Mouse (Mus musculus) CH12.LX (cell line): Measurements from ENCODE around the gene Comt. TPM values are rescaled to one million over a fixed set of nuclear protein-coding genes. Genes with fewer than 3 reads are reported as not detected.

Experiments
- DNase-seq: peaks from one replicate; pipeline ENCODE4 v3.0.0-alpha.2; 2013; ENCODE audit errors: extremely low read depth
- H3K27ac ChIP-seq: 2 replicates; pipeline ENCODE4 v1.5.1; 2012; ENCODE audit warnings: low read depth, mild to moderate bottlenecking, control low read depth, moderate library complexity; ENCODE audit not compliant: insufficient read depth
- H3K27me3 ChIP-seq: replicated peaks from 2 replicates; pipeline ENCODE3; 2012; ENCODE audit warnings: inconsistent platforms
- H3K36me3 ChIP-seq, 2 experiments: replicated peaks in 1 of 2; 2 replicates each; pipeline versions ENCODE3 to v1.6.1; 2012; ENCODE audit warnings: inconsistent platforms in 1 of 2, low read length in 1 of 2, mild to moderate bottlenecking in 1 of 2, mixed read lengths in 1 of 2, moderate library complexity in 1 of 2; ENCODE audit not compliant: control insufficient read depth in 1 of 2, insufficient read depth in 1 of 2
- H3K4me1 ChIP-seq, 2 experiments: 2 replicates each; pipeline ENCODE4 v1.6.1; 2012; ENCODE audit warnings: inconsistent platforms in 1 of 2, moderate library complexity in 1 of 2; ENCODE audit not compliant: insufficient read depth in 2 of 2, control insufficient read depth in 1 of 2
- H3K4me2 ChIP-seq: 2 replicates; pipeline ENCODE4 v1.6.1; 2012; ENCODE audit warnings: low read depth, mild to moderate bottlenecking, control low read depth; ENCODE audit not compliant: poor library complexity, insufficient read depth, severe bottlenecking
- H3K4me3 ChIP-seq, 3 experiments: fragments of 150-350 bp in 1 of 3; sonication (generic) in 1 of 3; replicated peaks in 1 of 3; 2 replicates each; pipeline versions ENCODE3 to v1.5.1; 2011 to 2012; ENCODE audit warnings: low read depth in 2 of 3, low read length in 2 of 3, mild to moderate bottlenecking in 2 of 3, moderate library complexity in 2 of 3, control low read depth in 1 of 3, improper control_type of control experiment in 1 of 3, inconsistent platforms in 1 of 3, mixed read lengths in 1 of 3; ENCODE audit not compliant: poor library complexity in 1 of 3
- H3K79me2 ChIP-seq: replicated peaks from 2 replicates; pipeline ENCODE4 v1.6.1; 2012; ENCODE audit warnings: mild to moderate bottlenecking, moderate library complexity; ENCODE audit not compliant: control insufficient read depth, poor library complexity, insufficient read depth, severe bottlenecking; ENCODE audit errors: extremely low read depth
- H3K9ac ChIP-seq: 2 replicates; pipeline ENCODE4 v1.6.1; 2012; ENCODE audit warnings: low read depth, mild to moderate bottlenecking, control low read depth, moderate library complexity; ENCODE audit not compliant: insufficient read depth
- H3K9me3 ChIP-seq: replicated peaks from 2 replicates; pipeline ENCODE3; 2012; ENCODE audit warnings: low read length, inconsistent platforms, mixed read lengths
- CTCF ChIP-seq, 2 experiments: IDR thresholded peaks in 1 of 2; conservative IDR thresholded peaks in 1 of 2; 2 replicates each; pipeline ENCODE4 v1.5.1; 2011 to 2012; ENCODE audit warnings: low read depth in 2 of 2, low read length in 2 of 2, improper control_type of control experiment in 1 of 2, inconsistent platforms in 1 of 2, mild to moderate bottlenecking in 1 of 2, moderate library complexity in 1 of 2
- ELF1 ChIP-seq: IDR thresholded peaks from 2 replicates; pipeline ENCODE4 v1.6.1; 2014; ENCODE audit warnings: low read depth, mild to moderate bottlenecking, inconsistent platforms, low read length, improper control_type of control experiment
- ETS1 ChIP-seq: conservative IDR thresholded peaks from 2 replicates; pipeline ENCODE4 v1.6.1; 2012; ENCODE audit warnings: low read depth, mild to moderate bottlenecking, inconsistent platforms, low read length, improper control_type of control experiment, moderate library complexity
- HCFC1 ChIP-seq: IDR thresholded peaks from 2 replicates; pipeline ENCODE4 v1.6.1; 2012; ENCODE audit warnings: low read depth, mild to moderate bottlenecking, inconsistent platforms, low read length, improper control_type of control experiment
- IRF4 ChIP-seq: IDR thresholded peaks from 2 replicates; pipeline ENCODE4 v1.6.1; 2014; ENCODE audit warnings: low read depth, mild to moderate bottlenecking, inconsistent platforms, low read length, improper control_type of control experiment
- MAX ChIP-seq: IDR thresholded peaks from 2 replicates; pipeline ENCODE4 v1.6.1; 2011; ENCODE audit warnings: low read length, improper control_type of control experiment
- MAZ ChIP-seq: IDR thresholded peaks from 2 replicates; pipeline ENCODE4 v1.6.1; 2012; ENCODE audit warnings: low read depth, mild to moderate bottlenecking, inconsistent platforms, low read length, improper control_type of control experiment, moderate library complexity
- MEF2A ChIP-seq: IDR thresholded peaks from 2 replicates; pipeline ENCODE4 v1.6.1; 2014; ENCODE audit warnings: low read depth, mild to moderate bottlenecking, inconsistent platforms, low read length, improper control_type of control experiment, borderline replicate concordance
- MYC ChIP-seq: IDR thresholded peaks from 2 replicates; pipeline ENCODE4 v1.6.1; 2011; ENCODE audit warnings: low read depth, mild to moderate bottlenecking, improper control_type of control experiment, low read length
- NELFE ChIP-seq: IDR thresholded peaks from 2 replicates; pipeline ENCODE4 v1.6.1; 2011; ENCODE audit warnings: low read depth, low read length, improper control_type of control experiment
- POLR2AphosphoS2 ChIP-seq: IDR thresholded peaks from 2 replicates; pipeline ENCODE4 v1.6.1; 2011; ENCODE audit warnings: low read depth, low read length, improper control_type of control experiment
- RAD21 ChIP-seq: IDR thresholded peaks from 2 replicates; pipeline ENCODE4 v1.6.1; 2011; ENCODE audit warnings: low read depth, mild to moderate bottlenecking, low read length, improper control_type of control experiment, moderate library complexity
- SIN3A ChIP-seq: IDR thresholded peaks from 2 replicates; pipeline ENCODE4 v1.6.1; 2012; ENCODE audit warnings: low read length, improper control_type of control experiment, inconsistent platforms
- SMC3 ChIP-seq: IDR thresholded peaks from 2 replicates; pipeline ENCODE4 v1.6.1; 2011; ENCODE audit warnings: low read depth, low read length, improper control_type of control experiment
- TBP ChIP-seq: conservative IDR thresholded peaks from 2 replicates; pipeline ENCODE4 v1.6.1; 2011; ENCODE audit warnings: low read depth, low read length, improper control_type of control experiment
- TCF12 ChIP-seq: IDR thresholded peaks from 2 replicates; pipeline ENCODE4 v1.6.1; 2014; ENCODE audit warnings: low read depth, mild to moderate bottlenecking, inconsistent platforms, low read length, improper control_type of control experiment
- UBTF ChIP-seq: IDR thresholded peaks from 2 replicates; pipeline ENCODE4 v1.6.1; 2012; ENCODE audit warnings: low read depth, mild to moderate bottlenecking, inconsistent platforms, low read length, improper control_type of control experiment, moderate library complexity
- ZNF384 ChIP-seq: IDR thresholded peaks from 2 replicates; pipeline ENCODE4 v1.6.1; 2012; ENCODE audit warnings: low read depth, low read length, improper control_type of control experiment, inconsistent platforms
- dilution Hi-C: fragments of 300-500 bp; cut with MboI; formaldehyde crosslinking; loops from 2 replicates; pipeline ENCODE4 v1.14.3; 2020; ENCODE audit warnings: low sequenced_read_pairs; ENCODE audit not compliant: extremely low pct_unique_long_range_greater_than_20kb, extremely low pct_ligation_motif_present
- in situ Hi-C: fragments of 300-500 bp; cut with MboI; formaldehyde crosslinking; loops from 3 replicates; pipeline ENCODE4 v1.14.3; 2019; ENCODE audit warnings: low sequenced_read_pairs, low pct_ligation_motif_present, low pct_unique_long_range_greater_than_20kb, mixed read lengths
- polyA plus RNA-seq: library from polyadenylated mRNA; unstranded; fragments of >175 nt; gene quantifications from 2 replicates; pipeline ENCODE4 v1.2.1, GENCODE M21; 2012; ENCODE audit warnings: low read depth; ENCODE audit not compliant: insufficient read length
- total RNA-seq, 2 experiments: library from RNA; depleted of rRNA; stranded (reverse); fragments of 300-350 nt in 1 of 2; fragments of >200 nt in 1 of 2; gene quantifications; 2 replicates each; pipeline ENCODE4 v1.2.3; 2012 to 2014

Comt gene
- total and polyA plus RNA-seq, 3 experiments: 74.0 to 91.6 (median 84.8) TPM

- dilution Hi-C loops (no loop called here), in situ Hi-C loops (no loop called here)
- no peak overlapping the region for H3K4me3 ChIP-seq
- H3K9me3 ChIP-seq: no peaks in the 10 kb centered on the region
- H3K4me2 ChIP-seq: no peak overlapping the region
- H3K27me3 ChIP-seq: no peaks in the 10 kb centered on the region
- no peak overlapping the region for H3K9ac ChIP-seq
- no peak overlapping the region for H3K27ac ChIP-seq
- H3K36me3 ChIP-seq: peaks cover 33 to 75% of the 10 kb centered on the region in 2 experiments
- H3K4me1 ChIP-seq: no peaks in the 10 kb centered on the region
- DNase-seq: peak; percentile 55
- TF ChIP-seq MAX (no peak), IRF4 (peak; percentile 50; the same call in 1 of the 2 replicates), NELFE (peak; percentile 81; the same call in 1 of the 2 replicates), TBP (no peak), RAD21 (peak; percentile 74), MEF2A (peak; percentile 53; the same call in 1 of the 2 replicates), ELF1 (no peak), ZNF384 (peak; percentile 47), MAZ (peak; percentile 52; the same call in 1 of the 2 replicates), SMC3 (peak; percentile 95), UBTF (no peak), TCF12 (no peak), CTCF (conservative IDR thresholded peaks at IDR 0.05 in 1 of 2, IDR thresholded peaks at IDR 0.05 in 1 of 2; ENCODE audit: low read depth in 2 of 2, low read length in 2 of 2) (peak; percentile 22 to 99; a peak in 2 of 4 replicates), ETS1 (no peak), SIN3A (no peak)
- no peaks in the 10 kb centered on the region for H3K79me2 ChIP-seq
Measured at GRCm38 (mm10) chr16:18406293-18406692, 20.4 kb downstream of the Comt start.

- DNase-seq: no peak
- Histone ChIP-seq H3K9me3 (no peaks in the 10 kb centered on the region), H3K4me1 (no peaks in the 10 kb centered on the region), H3K9ac (no peak overlapping the region)
- TF ChIP-seq POLR2AphosphoS2: peak; percentile 19; the same call in 1 of the 2 replicates
- TF ChIP-seq HCFC1: no peak
- TF ChIP-seq MYC: no peak
- TF ChIP-seq ETS1: no peak
- TF ChIP-seq, all 38 proteins: peak for 1
- Histone ChIP-seq H3K4me2 (no peak overlapping the region), H3K36me3 (peaks cover 28 to 71% of the 10 kb centered on the region in 2 experiments), H3K79me2 (no peaks in the 10 kb centered on the region), H3K4me3 (no peak overlapping the region), H3K27me3 (no peaks in the 10 kb centered on the region), H3K27ac (no peak overlapping the region)
- dilution Hi-C loops (no loop called here), in situ Hi-C loops (no loop called here)
Measured at GRCm38 (mm10) chr16:18405876-18406275, 20.8 kb downstream of the Comt start.
